Mouse (Mus musculus) CH12.LX (cell line): ENCODE data around the gene Eml3. TPM values are rescaled to one million over a fixed set of nuclear protein-coding genes. Genes with fewer than 3 reads are reported as not detected.

Experiments
- DNase-seq: peaks from one replicate; pipeline ENCODE4 v3.0.0-alpha.2; 2013; ENCODE audit errors: extremely low read depth
- H3K27ac ChIP-seq: 2 replicates; pipeline ENCODE4 v1.5.1; 2012; ENCODE audit warnings: low read depth, mild to moderate bottlenecking, control low read depth, moderate library complexity; ENCODE audit not compliant: insufficient read depth
- H3K27me3 ChIP-seq: replicated peaks from 2 replicates; pipeline ENCODE3; 2012; ENCODE audit warnings: inconsistent platforms
- H3K36me3 ChIP-seq, 2 experiments: replicated peaks in 1 of 2; 2 replicates each; pipeline versions ENCODE3 to v1.6.1; 2012; ENCODE audit warnings: inconsistent platforms in 1 of 2, low read length in 1 of 2, mild to moderate bottlenecking in 1 of 2, mixed read lengths in 1 of 2, moderate library complexity in 1 of 2; ENCODE audit not compliant: control insufficient read depth in 1 of 2, insufficient read depth in 1 of 2
- H3K4me1 ChIP-seq, 2 experiments: 2 replicates each; pipeline ENCODE4 v1.6.1; 2012; ENCODE audit warnings: inconsistent platforms in 1 of 2, moderate library complexity in 1 of 2; ENCODE audit not compliant: insufficient read depth in 2 of 2, control insufficient read depth in 1 of 2
- H3K4me2 ChIP-seq: 2 replicates; pipeline ENCODE4 v1.6.1; 2012; ENCODE audit warnings: low read depth, mild to moderate bottlenecking, control low read depth; ENCODE audit not compliant: poor library complexity, insufficient read depth, severe bottlenecking
- H3K4me3 ChIP-seq, 3 experiments: fragments of 150-350 bp in 1 of 3; sonication (generic) in 1 of 3; replicated peaks in 1 of 3; 2 replicates each; pipeline versions ENCODE3 to v1.5.1; 2011 to 2012; ENCODE audit warnings: low read depth in 2 of 3, low read length in 2 of 3, mild to moderate bottlenecking in 2 of 3, moderate library complexity in 2 of 3, control low read depth in 1 of 3, improper control_type of control experiment in 1 of 3, inconsistent platforms in 1 of 3, mixed read lengths in 1 of 3; ENCODE audit not compliant: poor library complexity in 1 of 3
- H3K79me2 ChIP-seq: replicated peaks from 2 replicates; pipeline ENCODE4 v1.6.1; 2012; ENCODE audit warnings: mild to moderate bottlenecking, moderate library complexity; ENCODE audit not compliant: control insufficient read depth, poor library complexity, insufficient read depth, severe bottlenecking; ENCODE audit errors: extremely low read depth
- H3K9ac ChIP-seq: 2 replicates; pipeline ENCODE4 v1.6.1; 2012; ENCODE audit warnings: low read depth, mild to moderate bottlenecking, control low read depth, moderate library complexity; ENCODE audit not compliant: insufficient read depth
- H3K9me3 ChIP-seq: replicated peaks from 2 replicates; pipeline ENCODE3; 2012; ENCODE audit warnings: low read length, inconsistent platforms, mixed read lengths
- BHLHE40 ChIP-seq: IDR thresholded peaks from 2 replicates; pipeline ENCODE4 v1.6.1; 2011; ENCODE audit warnings: mild to moderate bottlenecking, low read depth, low read length, improper control_type of control experiment
- E2F4 ChIP-seq: IDR thresholded peaks from 2 replicates; pipeline ENCODE4 v1.6.1; 2011; ENCODE audit warnings: low read depth, low read length, improper control_type of control experiment; ENCODE audit not compliant: insufficient replicate concordance
- ELF1 ChIP-seq: IDR thresholded peaks from 2 replicates; pipeline ENCODE4 v1.6.1; 2014; ENCODE audit warnings: low read depth, mild to moderate bottlenecking, inconsistent platforms, low read length, improper control_type of control experiment
- EP300 ChIP-seq: IDR thresholded peaks from 2 replicates; pipeline ENCODE4 v1.6.1; 2011; ENCODE audit warnings: low read length, improper control_type of control experiment
- ETS1 ChIP-seq: conservative IDR thresholded peaks from 2 replicates; pipeline ENCODE4 v1.6.1; 2012; ENCODE audit warnings: low read depth, mild to moderate bottlenecking, inconsistent platforms, low read length, improper control_type of control experiment, moderate library complexity
- IRF4 ChIP-seq: IDR thresholded peaks from 2 replicates; pipeline ENCODE4 v1.6.1; 2014; ENCODE audit warnings: low read depth, mild to moderate bottlenecking, inconsistent platforms, low read length, improper control_type of control experiment
- JUND ChIP-seq: conservative IDR thresholded peaks from 2 replicates; pipeline ENCODE4 v1.6.1; 2011; ENCODE audit warnings: low read depth, low read length, improper control_type of control experiment
- MAFK ChIP-seq: IDR thresholded peaks from 2 replicates; pipeline ENCODE4 v1.6.1; 2011; ENCODE audit warnings: low read length, improper control_type of control experiment; ENCODE audit not compliant: insufficient replicate concordance
- MAX ChIP-seq: IDR thresholded peaks from 2 replicates; pipeline ENCODE4 v1.6.1; 2011; ENCODE audit warnings: low read length, improper control_type of control experiment
- MAZ ChIP-seq: IDR thresholded peaks from 2 replicates; pipeline ENCODE4 v1.6.1; 2012; ENCODE audit warnings: low read depth, mild to moderate bottlenecking, inconsistent platforms, low read length, improper control_type of control experiment, moderate library complexity
- MEF2A ChIP-seq: IDR thresholded peaks from 2 replicates; pipeline ENCODE4 v1.6.1; 2014; ENCODE audit warnings: low read depth, mild to moderate bottlenecking, inconsistent platforms, low read length, improper control_type of control experiment, borderline replicate concordance
- MXI1 ChIP-seq: IDR thresholded peaks from 2 replicates; pipeline ENCODE4 v1.6.1; 2011; ENCODE audit warnings: mild to moderate bottlenecking, low read depth, low read length, improper control_type of control experiment
- MYC ChIP-seq: IDR thresholded peaks from 2 replicates; pipeline ENCODE4 v1.6.1; 2011; ENCODE audit warnings: low read depth, mild to moderate bottlenecking, improper control_type of control experiment, low read length
- NELFE ChIP-seq: IDR thresholded peaks from 2 replicates; pipeline ENCODE4 v1.6.1; 2011; ENCODE audit warnings: low read depth, low read length, improper control_type of control experiment
- PAX5 ChIP-seq: IDR thresholded peaks from 2 replicates; pipeline ENCODE4 v1.6.1; 2012; ENCODE audit warnings: low read length, inconsistent platforms, mixed read lengths
- POLR2A ChIP-seq: IDR thresholded peaks from 2 replicates; pipeline ENCODE4 v1.6.1; 2011; ENCODE audit warnings: low read depth, mild to moderate bottlenecking, improper control_type of control experiment, low read length
- TBP ChIP-seq: conservative IDR thresholded peaks from 2 replicates; pipeline ENCODE4 v1.6.1; 2011; ENCODE audit warnings: low read depth, low read length, improper control_type of control experiment
- TCF12 ChIP-seq: IDR thresholded peaks from 2 replicates; pipeline ENCODE4 v1.6.1; 2014; ENCODE audit warnings: low read depth, mild to moderate bottlenecking, inconsistent platforms, low read length, improper control_type of control experiment
- UBTF ChIP-seq: IDR thresholded peaks from 2 replicates; pipeline ENCODE4 v1.6.1; 2012; ENCODE audit warnings: low read depth, mild to moderate bottlenecking, inconsistent platforms, low read length, improper control_type of control experiment, moderate library complexity
- USF1 ChIP-seq: IDR thresholded peaks from 2 replicates; pipeline ENCODE4 v1.6.1; 2014; ENCODE audit warnings: low read depth, mild to moderate bottlenecking, inconsistent platforms, low read length, improper control_type of control experiment
- USF2 ChIP-seq: conservative IDR thresholded peaks from 2 replicates; pipeline ENCODE4 v1.6.1; 2011; ENCODE audit warnings: low read depth, low read length, improper control_type of control experiment
- ZC3H11A ChIP-seq: IDR thresholded peaks from 2 replicates; pipeline ENCODE4 v1.6.1; 2012; ENCODE audit warnings: low read depth, mild to moderate bottlenecking, inconsistent platforms, low read length, improper control_type of control experiment
- ZNF384 ChIP-seq: IDR thresholded peaks from 2 replicates; pipeline ENCODE4 v1.6.1; 2012; ENCODE audit warnings: low read depth, low read length, improper control_type of control experiment, inconsistent platforms
- dilution Hi-C: fragments of 300-500 bp; cut with MboI; formaldehyde crosslinking; loops from 2 replicates; pipeline ENCODE4 v1.14.3; 2020; ENCODE audit warnings: low sequenced_read_pairs; ENCODE audit not compliant: extremely low pct_unique_long_range_greater_than_20kb, extremely low pct_ligation_motif_present
- in situ Hi-C: fragments of 300-500 bp; cut with MboI; formaldehyde crosslinking; loops from 3 replicates; pipeline ENCODE4 v1.14.3; 2019; ENCODE audit warnings: low sequenced_read_pairs, low pct_ligation_motif_present, low pct_unique_long_range_greater_than_20kb, mixed read lengths
- polyA plus RNA-seq: library from polyadenylated mRNA; unstranded; fragments of >175 nt; gene quantifications from 2 replicates; pipeline ENCODE4 v1.2.1, GENCODE M21; 2012; ENCODE audit warnings: low read depth; ENCODE audit not compliant: insufficient read length
- total RNA-seq, 2 experiments: library from RNA; depleted of rRNA; stranded (reverse); fragments of 300-350 nt in 1 of 2; fragments of >200 nt in 1 of 2; gene quantifications; 2 replicates each; pipeline ENCODE4 v1.2.3; 2012 to 2014

Gene Eml3
- total and polyA plus RNA-seq, 3 experiments, result 18.7 to 37.3 (median 33.3) TPM

DNA sequence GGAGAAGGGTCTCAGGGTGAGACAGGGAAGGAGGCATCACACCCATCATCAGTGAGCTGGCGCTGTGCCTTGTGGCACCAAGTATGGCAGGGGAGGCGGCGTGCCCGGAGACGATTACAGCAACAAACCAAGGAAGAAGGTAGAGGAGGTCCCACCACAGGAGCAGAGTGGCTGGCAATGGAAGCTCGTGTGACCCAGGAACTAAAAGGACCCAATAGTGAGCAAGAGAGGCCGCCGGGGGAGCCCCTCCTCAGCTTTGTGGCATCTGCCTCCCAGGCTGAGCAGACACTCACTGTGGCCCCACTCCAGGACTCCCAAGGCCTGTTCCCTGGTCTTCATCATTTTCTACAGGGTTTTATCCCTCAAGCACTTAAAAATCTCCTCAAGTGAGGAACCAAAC lies 36.4 kb downstream of the Eml3 start:
- Histone ChIP-seq H3K9ac (peak overlapping the region; percentile 76; the same call in 1 of the 2 replicates), H3K36me3 (peaks cover 70 to 81% of the 10 kb centered on the region in 2 experiments), H3K27ac (peak overlapping the region; percentile 27; the same call in 1 of the 2 replicates), H3K79me2 (peaks cover 50% of the 10 kb centered on the region), H3K9me3 (no peaks in the 10 kb centered on the region), H3K27me3 (no peaks in the 10 kb centered on the region), H3K4me3 (peak overlapping the region in 2 of 3 experiments; percentile 78 to 99), H3K4me2 (peak overlapping the region; percentile 82; the same call in 1 of the 2 replicates), H3K4me1 (peaks cover 7 to 37% of the 10 kb centered on the region in 2 experiments; a peak in 3 of 4 replicates)
- no peak for DNase-seq
- no peak for TF ChIP-seq USF2
- no peak for TF ChIP-seq ZNF384
- TF ChIP-seq MYC, result no peak
- no peak for TF ChIP-seq IRF4
- no peak for TF ChIP-seq TBP
- no peak for TF ChIP-seq ELF1
- TF ChIP-seq MAX, result no peak
- no peak for TF ChIP-seq TCF12
- no peak for TF ChIP-seq MAZ
- no peak for TF ChIP-seq JUND
- no peak for TF ChIP-seq BHLHE40
- TF ChIP-seq MEF2A, result no peak
- no peak for TF ChIP-seq MAFK
- TF ChIP-seq UBTF, result no peak
- no peak for TF ChIP-seq EP300
- TF ChIP-seq POLR2A, result no peak
- TF ChIP-seq PAX5, result no peak
- TF ChIP-seq ETS1, result no peak
- no peak for TF ChIP-seq NELFE
- no peak for TF ChIP-seq E2F4
- in situ Hi-C loops (no loop called here), dilution Hi-C loops (no loop called here)

GRCm38 (mm10) chr19:8966198-8966589 lies 36.8 kb downstream of the Eml3 start:
- peaks cover 9 to 41% of the 10 kb centered on the region in 2 experiments for H3K4me1 ChIP-seq
- no peaks in the 10 kb centered on the region for H3K9me3 ChIP-seq
- peaks cover 71 to 82% of the 10 kb centered on the region in 2 experiments for H3K36me3 ChIP-seq
- H3K4me2 ChIP-seq, result peak overlapping the region; percentile 82
- H3K27ac ChIP-seq, result peak overlapping the region; percentile 62
- peak overlapping the region; percentile 76 for H3K9ac ChIP-seq
- in situ Hi-C loops (no loop called here), dilution Hi-C loops (no loop called here)
- no peaks in the 10 kb centered on the region for H3K27me3 ChIP-seq
- no peak for DNase-seq
- TF ChIP-seq MXI1, result 0 out of 2 replicates have a peak, but pooled peaks have one; percentile 18
- TF ChIP-seq E2F4, result no peak
- 0 out of 2 replicates have a peak, but pooled peaks have one; percentile 6 for TF ChIP-seq ETS1
- no peak for TF ChIP-seq USF1
- no peak for TF ChIP-seq ZC3H11A
- no peak for TF ChIP-seq EP300
- H3K4me3 ChIP-seq, result peak overlapping the region; percentile 61 to 99 (median 78)
- peaks cover 53% of the 10 kb centered on the region for H3K79me2 ChIP-seq
